Mouse (Mus musculus) brain, adult 2 months (tissue): ENCODE measurements around the gene Tmod2.
A peak's percentile ranks its signal among the peaks of the same experiment; 100 is the strongest.
"Not testable (repeated sequence)": the region's sequence is repeated elsewhere in the genome, so short reads cannot be mapped to it uniquely, and the experiment has no call there.

ENCODE experiments used
- DNase-seq: peaks from one replicate; pipeline ENCODE4 v3.0.0; 2011; ENCODE audit warnings: low read depth, low spot score

Gene Tmod2

GRCm38 (mm10) chr9:75610571-75611493, at the start of gene Tmod2:
Gene Tmod2 (minus strand): TSS chr9:75611325.
- peak; percentile 96 for DNase-seq

GRCm38 (mm10) chr9:75660917-75661316, 49.8 kb upstream of the Tmod2 start:
- peak; percentile 89 for DNase-seq

- DNase-seq, result not testable (repeated sequence)
Measured at GRCm38 (mm10) chr9:75656456-75656855, 45.3 kb upstream of the Tmod2 start.

- DNase-seq, result peak; percentile 77
Measured at GRCm38 (mm10) chr9:75653981-75654911, 43.1 kb upstream of the Tmod2 start.

- DNase-seq, result peak; percentile 18
Measured at GRCm38 (mm10) chr9:75645405-75645804, 34.3 kb upstream of the Tmod2 start.

- DNase-seq, result peak; percentile 59
Measured at GRCm38 (mm10) chr9:75634226-75634625, 23.1 kb upstream of the Tmod2 start.

- no peak for DNase-seq
Measured at GRCm38 (mm10) chr9:75633603-75634002, 22.5 kb upstream of the Tmod2 start.

- DNase-seq, result peak; percentile 74
Measured at GRCm38 (mm10) chr9:75632902-75633301, 21.8 kb upstream of the Tmod2 start.

GRCm38 (mm10) chr9:75632111-75632510, 21.0 kb upstream of the Tmod2 start:
- peak; percentile 79 for DNase-seq

GRCm38 (mm10) chr9:75630823-75631454, 19.8 kb upstream of the Tmod2 start:
- no peak for DNase-seq

GRCm38 (mm10) chr9:75626308-75626604, 15.1 kb upstream of the Tmod2 start:
- no peak for DNase-seq

GRCm38 (mm10) chr9:75625556-75626307, 14.6 kb upstream of the Tmod2 start, which contains the start of gene Lysmd2:
Gene Lysmd2 (plus strand): TSS chr9:75625741.
- peak; percentile 89 for DNase-seq

GRCm38 (mm10) chr9:75624983-75625555, 13.9 kb upstream of the Tmod2 start:
- peak; percentile 55 for DNase-seq

GRCm38 (mm10) chr9:75621428-75621827, 10.3 kb upstream of the Tmod2 start:
- DNase-seq, result no peak

GRCm38 (mm10) chr9:75619761-75620160, 8.6 kb upstream of the Tmod2 start:
- DNase-seq, result not testable (repeated sequence)

- DNase-seq, result no peak
Measured at GRCm38 (mm10) chr9:75618836-75619400, 7.8 kb upstream of the Tmod2 start.

GRCm38 (mm10) chr9:75616560-75616959, 5.4 kb upstream of the Tmod2 start:
- no peak for DNase-seq

- peak; percentile 57 for DNase-seq
Measured at GRCm38 (mm10) chr9:75609965-75610364, 1.2 kb downstream of the Tmod2 start.

- peak; percentile 77 for DNase-seq
Measured at GRCm38 (mm10) chr9:75609505-75609904, 1.6 kb downstream of the Tmod2 start.

- DNase-seq, result no peak
Measured at GRCm38 (mm10) chr9:75607496-75607895, 3.6 kb downstream of the Tmod2 start.
